Mouse (Mus musculus): ENCODE measurements at regions not wholly inside any gene's neighbourhood (a gene's known extent, or its start where the extent isn't known, plus 50 kb on each side); places are given as distances from the start of the nearest gene placed in this dataset.

DNA sequence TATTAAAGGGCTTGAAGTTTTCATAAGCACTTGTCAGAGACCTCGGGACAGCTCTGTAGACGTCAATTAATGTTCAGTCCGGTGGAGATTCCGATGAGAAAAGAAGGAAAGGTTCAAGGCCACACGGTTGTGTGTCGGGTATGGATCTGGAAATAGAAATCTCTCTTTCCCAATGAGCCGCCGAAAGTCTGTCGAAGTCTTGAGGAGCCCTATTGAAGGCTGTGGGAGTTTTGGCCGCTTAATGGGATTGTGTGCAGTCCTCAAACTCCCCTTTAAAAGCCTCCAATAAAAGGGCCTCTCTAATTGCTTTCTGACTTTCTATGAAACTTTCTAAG lies 92.0 kb upstream of the Dio3 start:
- no peak overlapping the region for H3K27ac ChIP-seq (ENCODE audit: control insufficient read depth, insufficient read depth, low read length)
- no peaks in the 10 kb centered on the region for H3K36me3 ChIP-seq (ENCODE audit: control insufficient read depth, insufficient read depth, low read length)
- no peaks in the 10 kb centered on the region for H3K4me1 ChIP-seq (replicated peaks; ENCODE audit: control insufficient read depth, insufficient read depth, low read length)
- H3K27me3 ChIP-seq (ENCODE audit: control insufficient read depth, insufficient read depth, low read length): peaks cover 7% of the 10 kb centered on the region; the same call in 1 of the 2 replicates
- no peak for TF ChIP-seq POLR2A (IDR thresholded peaks at IDR 0.05; ENCODE audit: control insufficient read depth, extremely low read depth, insufficient read depth, low read length, poor library complexity)
- no peak for TF ChIP-seq CTCF (IDR thresholded peaks at IDR 0.05; ENCODE audit: borderline replicate concordance, control insufficient read depth, extremely low read depth, insufficient read depth, low read length, poor library complexity)
- 19% methylated on average over 10 of the region's 10 CpGs for WGBS
- no peak overlapping the region for H3K4me3 ChIP-seq (ENCODE audit: control insufficient read depth, insufficient read depth, low read length)
- no peak for DNase-seq

DNA sequence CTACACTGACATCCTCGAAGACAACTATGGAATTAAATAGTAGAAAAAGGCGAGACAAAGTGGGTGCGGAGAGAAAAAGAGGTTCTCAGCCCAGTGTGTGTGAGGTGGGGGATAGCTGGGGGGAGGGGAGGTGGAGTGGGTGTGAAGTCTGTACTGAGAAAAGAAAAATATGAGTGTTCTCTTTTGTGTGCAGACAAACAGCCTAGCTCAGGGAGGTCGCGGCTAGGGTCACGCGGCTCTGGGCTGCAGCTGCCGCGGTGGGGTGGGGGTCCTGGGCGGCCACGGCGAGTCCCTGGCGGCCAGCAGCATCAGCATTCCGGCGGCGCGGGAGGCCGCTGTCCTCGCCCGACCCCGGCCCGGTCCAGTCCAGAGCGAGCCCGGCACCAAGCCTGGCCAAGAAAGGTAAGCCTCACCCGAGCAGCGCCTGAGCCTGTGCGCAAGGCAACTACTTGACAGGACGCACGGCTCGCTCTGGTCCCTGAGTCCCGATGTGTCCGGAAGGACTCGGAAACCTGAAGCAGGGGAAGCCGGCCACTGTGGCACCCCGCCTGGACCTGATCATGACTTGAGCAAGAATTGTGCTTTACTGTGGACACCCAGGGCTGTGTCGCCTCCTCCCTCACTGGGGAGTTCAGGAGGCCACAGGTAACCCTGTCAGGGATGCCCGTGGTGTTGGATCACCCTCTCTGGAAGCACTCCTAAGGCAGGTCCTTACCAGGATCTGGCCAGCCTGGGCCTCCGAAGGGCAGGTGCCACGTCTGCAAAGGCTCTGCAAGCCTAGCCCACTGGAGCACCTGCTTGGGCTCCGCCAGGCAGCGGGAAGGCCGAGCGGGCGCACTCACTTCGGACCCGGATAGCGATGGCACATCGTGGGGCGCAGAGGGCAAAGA lies 91.4 kb upstream of the Dio3 start:
- Histone ChIP-seq H3K27me3 (ENCODE audit: control insufficient read depth, insufficient read depth, low read length) (peaks cover 7% of the 10 kb centered on the region; the same call in 1 of the 2 replicates), H3K4me1 (replicated peaks; ENCODE audit: control insufficient read depth, insufficient read depth, low read length) (no peaks in the 10 kb centered on the region), H3K4me3 (ENCODE audit: control insufficient read depth, insufficient read depth, low read length) (no peak overlapping the region), H3K27ac (ENCODE audit: control insufficient read depth, insufficient read depth, low read length) (no peak overlapping the region), H3K36me3 (ENCODE audit: control insufficient read depth, insufficient read depth, low read length) (no peaks in the 10 kb centered on the region)
- TF ChIP-seq CTCF (IDR thresholded peaks at IDR 0.05; ENCODE audit: borderline replicate concordance, control insufficient read depth, extremely low read depth, insufficient read depth, low read length, poor library complexity) (no peak), POLR2A (IDR thresholded peaks at IDR 0.05; ENCODE audit: control insufficient read depth, extremely low read depth, insufficient read depth, low read length, poor library complexity) (no peak)
- DNase-seq: no peak
- WGBS: 8% methylated on average over 49 of the region's 49 CpGs

DNA sequence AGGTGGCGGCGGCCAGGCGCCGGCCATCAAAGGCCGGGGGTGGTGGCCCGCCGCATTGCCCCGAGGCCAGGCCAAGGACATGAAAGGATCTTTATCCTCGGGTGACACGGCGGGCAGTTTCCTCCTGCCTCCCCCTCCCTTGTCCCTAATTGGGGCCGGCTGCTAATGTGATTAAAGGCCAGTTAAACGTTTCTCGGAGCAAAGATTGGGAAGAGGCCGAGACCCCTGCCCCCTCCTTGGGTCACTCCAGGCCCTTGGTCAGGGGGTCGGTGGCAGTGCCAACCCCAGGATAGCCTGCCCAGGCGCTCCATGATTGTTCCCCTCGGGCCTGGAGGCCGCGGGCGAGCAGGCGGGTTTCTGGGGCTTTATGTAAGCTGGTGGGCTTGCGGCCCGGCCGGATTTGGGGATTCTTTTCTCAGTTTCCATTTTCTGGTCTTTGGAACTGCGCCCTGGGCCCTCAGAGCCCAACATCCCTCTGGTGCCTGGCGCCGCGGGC lies 90.7 kb upstream of the Dio3 start:
- 6% methylated on average over 29 of the region's 29 CpGs for WGBS
- Histone ChIP-seq H3K27me3 (ENCODE audit: control insufficient read depth, insufficient read depth, low read length) (peaks cover 7% of the 10 kb centered on the region; the same call in 1 of the 2 replicates), H3K4me1 (replicated peaks; ENCODE audit: control insufficient read depth, insufficient read depth, low read length) (no peaks in the 10 kb centered on the region), H3K27ac (ENCODE audit: control insufficient read depth, insufficient read depth, low read length) (no peak overlapping the region), H3K4me3 (ENCODE audit: control insufficient read depth, insufficient read depth, low read length) (no peak overlapping the region), H3K36me3 (ENCODE audit: control insufficient read depth, insufficient read depth, low read length) (no peaks in the 10 kb centered on the region)
- DNase-seq: no peak
- TF ChIP-seq POLR2A (IDR thresholded peaks at IDR 0.05; ENCODE audit: control insufficient read depth, extremely low read depth, insufficient read depth, low read length, poor library complexity): no peak
- no peak for TF ChIP-seq CTCF (IDR thresholded peaks at IDR 0.05; ENCODE audit: borderline replicate concordance, control insufficient read depth, extremely low read depth, insufficient read depth, low read length, poor library complexity)

- Histone ChIP-seq H3K36me3 (ENCODE audit: control insufficient read depth, insufficient read depth, low read length) (no peaks in the 10 kb centered on the region), H3K27ac (ENCODE audit: control insufficient read depth, insufficient read depth, low read length) (no peak overlapping the region), H3K27me3 (ENCODE audit: control insufficient read depth, insufficient read depth, low read length) (peaks cover 7% of the 10 kb centered on the region; the same call in 1 of the 2 replicates), H3K4me3 (ENCODE audit: control insufficient read depth, insufficient read depth, low read length) (no peak overlapping the region), H3K4me1 (replicated peaks; ENCODE audit: control insufficient read depth, insufficient read depth, low read length) (no peaks in the 10 kb centered on the region)
- 10% methylated on average over 39 of the region's 39 CpGs for WGBS
- TF ChIP-seq CTCF (IDR thresholded peaks at IDR 0.05; ENCODE audit: borderline replicate concordance, control insufficient read depth, extremely low read depth, insufficient read depth, low read length, poor library complexity) (no peak), POLR2A (IDR thresholded peaks at IDR 0.05; ENCODE audit: control insufficient read depth, extremely low read depth, insufficient read depth, low read length, poor library complexity) (no peak)
- DNase-seq: no peak
Observed at GRCm38 (mm10) chr12:110188641-110189328, 90.1 kb upstream of the Dio3 start.

DNA sequence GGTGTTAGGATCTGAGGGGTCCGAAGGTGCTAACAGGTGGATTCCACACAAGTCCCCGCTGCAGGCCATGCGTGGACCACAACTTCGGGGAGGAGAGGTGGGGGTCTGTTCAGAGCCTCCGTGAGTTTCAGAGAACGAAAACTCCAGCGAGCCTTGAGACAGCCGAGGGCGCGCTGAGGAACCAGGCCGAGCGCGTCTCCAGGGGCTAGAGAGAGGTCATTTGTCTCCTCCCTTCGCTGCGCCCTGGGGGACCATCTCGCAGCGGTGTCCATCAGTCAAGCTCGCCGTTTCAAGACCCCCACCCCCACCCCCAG lies 89.6 kb upstream of the Dio3 start:
- no peak for DNase-seq
- Histone ChIP-seq H3K27me3 (ENCODE audit: control insufficient read depth, insufficient read depth, low read length) (peaks cover 7% of the 10 kb centered on the region; the same call in 1 of the 2 replicates), H3K4me1 (replicated peaks; ENCODE audit: control insufficient read depth, insufficient read depth, low read length) (no peaks in the 10 kb centered on the region), H3K27ac (ENCODE audit: control insufficient read depth, insufficient read depth, low read length) (no peak overlapping the region), H3K4me3 (ENCODE audit: control insufficient read depth, insufficient read depth, low read length) (no peak overlapping the region), H3K36me3 (ENCODE audit: control insufficient read depth, insufficient read depth, low read length) (no peaks in the 10 kb centered on the region)
- 9% methylated on average over 19 of the region's 19 CpGs for WGBS
- TF ChIP-seq POLR2A (IDR thresholded peaks at IDR 0.05; ENCODE audit: control insufficient read depth, extremely low read depth, insufficient read depth, low read length, poor library complexity) (no peak), CTCF (IDR thresholded peaks at IDR 0.05; ENCODE audit: borderline replicate concordance, control insufficient read depth, extremely low read depth, insufficient read depth, low read length, poor library complexity) (no peak)

DNA sequence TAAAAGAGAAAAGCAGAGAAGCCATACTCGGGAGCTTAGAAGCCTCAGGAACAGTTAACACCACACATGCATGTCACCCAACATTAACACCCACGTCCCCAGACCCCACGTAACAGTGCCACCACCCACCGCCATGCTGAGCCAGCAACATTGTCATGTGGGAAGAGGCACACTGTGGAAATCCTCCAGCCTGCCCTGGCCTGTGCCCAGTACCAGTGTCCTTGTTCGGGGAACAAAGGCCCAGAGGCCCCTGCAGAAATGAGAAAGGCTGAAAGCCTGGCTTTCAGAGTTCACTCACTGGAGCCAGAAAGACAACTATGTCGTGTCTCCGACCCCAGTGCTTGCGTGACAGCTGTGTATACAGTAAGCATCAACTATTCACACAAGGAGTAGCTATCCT lies 86.7 kb upstream of the Dio3 start:
- Histone ChIP-seq H3K4me1 (replicated peaks; ENCODE audit: control insufficient read depth, insufficient read depth, low read length) (no peaks in the 10 kb centered on the region), H3K27ac (ENCODE audit: control insufficient read depth, insufficient read depth, low read length) (no peak overlapping the region), H3K4me3 (ENCODE audit: control insufficient read depth, insufficient read depth, low read length) (no peak overlapping the region), H3K36me3 (ENCODE audit: control insufficient read depth, insufficient read depth, low read length) (no peaks in the 10 kb centered on the region), H3K27me3 (ENCODE audit: control insufficient read depth, insufficient read depth, low read length) (peaks cover 7% of the 10 kb centered on the region; the same call in 1 of the 2 replicates)
- 85% methylated on average over 8 of the region's 8 CpGs for WGBS
- DNase-seq: no peak
- TF ChIP-seq CTCF (IDR thresholded peaks at IDR 0.05; ENCODE audit: borderline replicate concordance, control insufficient read depth, extremely low read depth, insufficient read depth, low read length, poor library complexity) (no peak), POLR2A (IDR thresholded peaks at IDR 0.05; ENCODE audit: control insufficient read depth, extremely low read depth, insufficient read depth, low read length, poor library complexity) (no peak)

Measured in thymus, adult 2 months (tissue).